Mouse (Mus musculus): ENCODE data around the gene Kras. TPM values are rescaled to one million over a fixed set of nuclear protein-coding genes. Genes with fewer than 3 reads are reported as not detected.

Gene Kras
- polyA plus RNA-seq, 1 experiment from 2014 or later: 130 TPM

DNA sequence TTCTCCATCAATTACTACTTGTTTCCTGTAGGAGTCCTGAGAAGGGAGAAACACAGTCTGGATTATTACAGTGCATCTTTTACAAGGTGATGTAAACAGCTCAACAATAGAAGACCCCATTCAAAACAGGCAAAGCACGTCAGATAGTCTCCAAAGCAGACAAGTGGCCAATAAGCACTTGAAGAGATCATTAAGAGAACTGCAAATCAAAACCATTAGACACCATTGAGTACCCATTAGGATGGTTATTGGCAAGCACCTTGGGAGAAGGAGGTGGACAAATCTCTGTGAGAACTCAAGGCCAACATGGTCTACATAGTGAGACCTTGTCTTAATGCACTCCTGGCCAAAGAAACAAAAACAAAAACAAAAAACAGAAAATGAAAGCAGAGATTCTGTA, 15.6 kb downstream of the Kras start:
- H3K27me3 ChIP-seq (replicated peaks; ENCODE audit: control insufficient read depth, insufficient read depth, low read length): no peaks in the 10 kb centered on the region
- no peak for ATAC-seq
- H3K36me3 ChIP-seq (ENCODE audit: control insufficient read depth, insufficient read depth): peaks cover 4% of the 10 kb centered on the region
- no peak overlapping the region for H3K4me2 ChIP-seq (ENCODE audit: low read length)
- H3K27ac ChIP-seq (ENCODE audit: low read length): no peak overlapping the region
- no peaks in the 10 kb centered on the region for H3K4me1 ChIP-seq (replicated peaks; ENCODE audit: control insufficient read depth, insufficient read depth, low read length)
- H3K9ac ChIP-seq (replicated peaks; ENCODE audit: low read depth, low read length): no peak overlapping the region
- no peaks in the 10 kb centered on the region for H3K9me3 ChIP-seq (ENCODE audit: control insufficient read depth, low read length)
- 44% methylated on average over 1 of the region's 1 CpGs for WGBS
- H3K4me3 ChIP-seq (replicated peaks; ENCODE audit: low read length): no peak overlapping the region

DNA sequence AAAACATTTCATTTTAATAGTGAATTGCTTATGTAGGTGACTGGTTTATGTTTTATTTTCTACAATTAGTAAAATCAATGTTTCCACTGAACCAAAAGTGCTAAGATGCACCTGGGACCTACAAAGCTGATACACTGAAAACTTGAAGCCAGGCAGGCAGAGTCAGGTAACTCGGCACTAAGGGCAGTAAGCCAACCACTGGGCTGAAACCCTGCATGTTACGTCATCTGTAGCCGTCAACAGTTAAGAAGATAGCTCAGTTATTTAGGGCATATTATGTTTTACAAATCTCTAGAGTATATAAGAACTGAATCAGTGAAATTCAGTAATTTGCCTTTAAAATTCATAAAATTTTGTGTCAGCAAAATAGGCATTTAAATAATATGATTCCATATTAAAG, 23.7 kb downstream of the Kras start:
- WGBS: 85% methylated on average over 3 of the region's 3 CpGs
- Histone ChIP-seq H3K4me2 (ENCODE audit: low read length) (no peak overlapping the region), H3K36me3 (ENCODE audit: control insufficient read depth, insufficient read depth) (peaks cover 4% of the 10 kb centered on the region), H3K27me3 (replicated peaks; ENCODE audit: control insufficient read depth, insufficient read depth, low read length) (no peaks in the 10 kb centered on the region), H3K9me3 (ENCODE audit: control insufficient read depth, low read length) (no peaks in the 10 kb centered on the region), H3K9ac (replicated peaks; ENCODE audit: low read depth, low read length) (no peak overlapping the region), H3K4me1 (replicated peaks; ENCODE audit: control insufficient read depth, insufficient read depth, low read length) (no peaks in the 10 kb centered on the region), H3K27ac (ENCODE audit: low read length) (no peak overlapping the region), H3K4me3 (replicated peaks; ENCODE audit: low read length) (no peak overlapping the region)
- ATAC-seq: no peak

DNA sequence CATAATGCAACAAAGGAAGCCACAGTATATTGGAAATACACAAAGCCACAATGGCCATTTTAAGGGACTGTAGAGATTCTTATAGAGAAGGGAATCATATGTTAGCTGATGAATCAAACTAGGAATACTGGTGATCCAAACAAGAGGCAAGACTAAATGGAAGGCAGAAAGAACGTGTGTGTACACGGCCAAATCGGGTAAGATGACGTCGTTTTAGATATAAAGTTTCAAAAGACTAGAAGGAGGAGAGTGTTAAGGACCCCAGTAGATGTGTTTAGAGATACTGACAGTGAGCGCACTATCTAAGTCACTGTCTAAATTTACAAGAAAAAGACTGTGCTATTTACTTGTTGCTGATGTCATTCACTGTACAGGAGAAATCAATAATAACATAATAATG, 25.8 kb downstream of the Kras start:
- WGBS: 89% methylated on average over 6 of the region's 6 CpGs
- ATAC-seq: no peak

DNA sequence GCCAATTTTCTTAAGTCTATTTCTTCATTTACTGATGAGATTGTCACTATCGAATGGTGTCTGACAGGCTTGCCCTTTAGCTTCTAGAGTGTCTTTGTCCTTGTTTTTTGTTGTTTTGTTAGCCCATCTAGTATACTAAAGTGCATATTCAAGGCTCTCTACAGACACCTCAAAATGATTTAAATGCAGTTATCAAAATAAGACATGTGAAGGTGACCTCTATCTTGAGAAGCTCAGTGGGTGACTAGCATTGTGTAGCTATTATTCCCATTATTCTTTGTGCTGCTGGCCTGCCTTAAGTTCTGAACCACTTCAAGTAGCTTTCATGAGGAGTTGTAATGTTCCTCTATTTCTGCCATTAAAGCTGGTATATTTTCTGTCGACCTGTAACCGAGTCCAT, 34.2 kb downstream of the Kras start:
- Histone ChIP-seq H3K27ac (ENCODE audit: low read length) (no peak overlapping the region), H3K9ac (replicated peaks; ENCODE audit: low read depth, low read length) (no peak overlapping the region), H3K36me3 (ENCODE audit: control insufficient read depth, insufficient read depth) (peaks cover 12% of the 10 kb centered on the region), H3K4me1 (replicated peaks; ENCODE audit: control insufficient read depth, insufficient read depth, low read length) (peaks cover 5% of the 10 kb centered on the region), H3K9me3 (ENCODE audit: control insufficient read depth, low read length) (no peaks in the 10 kb centered on the region), H3K4me2 (ENCODE audit: low read length) (no peak overlapping the region), H3K4me3 (replicated peaks; ENCODE audit: low read length) (no peak overlapping the region), H3K27me3 (replicated peaks; ENCODE audit: control insufficient read depth, insufficient read depth, low read length) (no peaks in the 10 kb centered on the region)
- 87% methylated on average over 3 of the region's 3 CpGs for WGBS
- no peak for ATAC-seq

More for the DNA sequence above, 25.8 kb downstream of the Kras start:
- Histone ChIP-seq H3K27me3 (replicated peaks; ENCODE audit: control insufficient read depth, insufficient read depth, low read length) (no peaks in the 10 kb centered on the region), H3K27ac (ENCODE audit: low read length) (no peak overlapping the region), H3K4me3 (replicated peaks; ENCODE audit: low read length) (no peak overlapping the region), H3K4me2 (ENCODE audit: low read length) (no peak overlapping the region), H3K4me1 (replicated peaks; ENCODE audit: control insufficient read depth, insufficient read depth, low read length) (no peaks in the 10 kb centered on the region), H3K36me3 (ENCODE audit: control insufficient read depth, insufficient read depth) (peaks cover 6% of the 10 kb centered on the region), H3K9ac (replicated peaks; ENCODE audit: low read depth, low read length) (no peak overlapping the region), H3K9me3 (ENCODE audit: control insufficient read depth, low read length) (no peaks in the 10 kb centered on the region)

DNA sequence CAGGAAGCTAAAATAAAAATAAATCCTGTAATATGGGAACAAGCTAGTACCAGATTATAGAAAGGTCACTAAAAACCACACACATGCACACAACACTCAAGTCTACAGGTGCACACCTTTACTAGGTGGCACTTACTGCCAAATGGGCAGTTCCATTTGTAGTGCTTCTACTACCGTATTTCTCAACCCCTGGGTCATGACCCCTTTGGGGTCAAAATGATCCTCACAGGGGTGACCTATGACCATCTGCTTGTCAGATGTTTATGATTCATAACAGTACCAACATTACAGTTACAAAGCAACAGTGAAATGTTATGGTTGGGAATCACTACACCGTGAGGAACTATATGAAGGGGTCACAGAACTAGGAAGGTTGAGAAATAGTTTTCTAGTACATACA, 36.1 kb downstream of the Kras start:
- WGBS: 86% methylated on average over 2 of the region's 2 CpGs
- no peak overlapping the region for H3K27ac ChIP-seq (ENCODE audit: low read length)
- no peak for ATAC-seq

DNA sequence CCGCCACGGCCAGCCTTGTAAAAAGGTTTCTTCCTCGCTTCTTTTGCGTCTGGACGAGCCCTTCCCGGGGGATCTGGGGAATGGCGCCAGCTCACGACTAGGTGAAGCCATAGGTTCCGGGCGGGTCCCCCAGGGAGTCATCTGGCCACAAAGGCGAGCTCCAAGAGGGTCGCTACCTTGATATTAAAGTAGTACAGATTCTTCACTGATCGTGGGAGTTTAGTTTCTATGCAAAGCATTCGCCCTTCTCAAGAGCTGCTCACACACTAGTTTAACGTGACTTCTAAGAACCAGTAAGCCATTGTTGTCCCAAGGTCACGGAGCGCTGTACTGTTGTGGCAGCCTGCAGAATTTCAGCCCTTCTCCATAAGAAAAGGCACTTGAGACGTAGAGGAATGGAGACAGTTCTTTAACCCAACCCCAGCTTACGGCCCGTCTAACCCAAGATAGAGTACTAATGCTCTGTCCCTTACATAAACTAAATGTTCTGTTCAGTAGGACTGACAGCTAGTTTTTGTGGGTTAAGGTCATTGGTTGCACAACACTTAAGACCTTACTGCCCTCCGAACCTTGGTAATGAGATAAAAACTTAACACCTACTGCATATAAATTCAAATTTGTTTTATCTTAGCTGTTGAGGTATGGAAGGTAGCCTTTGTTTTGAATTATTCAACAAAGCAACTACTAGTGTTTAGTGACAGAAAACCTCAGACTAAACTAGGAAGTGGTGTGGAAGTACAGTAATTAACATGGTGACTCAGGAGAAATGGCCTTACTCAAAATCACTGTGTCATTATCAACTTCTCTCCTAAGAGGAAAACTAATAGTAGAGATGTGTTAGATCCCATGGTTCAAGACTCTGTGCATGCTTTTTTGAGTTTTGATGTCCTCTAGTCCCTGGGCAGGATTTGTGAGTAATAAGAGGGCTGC, 38.4 kb downstream of the Kras start:
- Histone ChIP-seq H3K4me1 (replicated peaks; ENCODE audit: control insufficient read depth, insufficient read depth, low read length) (peaks cover 11% of the 10 kb centered on the region), H3K4me3 (replicated peaks; ENCODE audit: low read length) (peak overlapping the region; percentile 62), H3K27me3 (replicated peaks; ENCODE audit: control insufficient read depth, insufficient read depth, low read length) (no peaks in the 10 kb centered on the region), H3K4me2 (ENCODE audit: low read length) (peak overlapping the region; percentile 65), H3K27ac (ENCODE audit: low read length) (peak overlapping the region; percentile 91), H3K9ac (replicated peaks; ENCODE audit: low read depth, low read length) (peak overlapping the region; percentile 75), H3K9me3 (ENCODE audit: control insufficient read depth, low read length) (no peaks in the 10 kb centered on the region), H3K36me3 (ENCODE audit: control insufficient read depth, insufficient read depth) (no peaks in the 10 kb centered on the region)
- WGBS: 3% methylated on average over 21 of the region's 21 CpGs
- ATAC-seq: no peak; the same call in 1 of the 2 replicates

More for the DNA sequence above, 36.1 kb downstream of the Kras start:
- H3K4me2 ChIP-seq (ENCODE audit: low read length): no peak overlapping the region
- H3K9ac ChIP-seq (replicated peaks; ENCODE audit: low read depth, low read length): no peak overlapping the region
- H3K4me1 ChIP-seq (replicated peaks; ENCODE audit: control insufficient read depth, insufficient read depth, low read length): peaks cover 11% of the 10 kb centered on the region
- no peaks in the 10 kb centered on the region for H3K9me3 ChIP-seq (ENCODE audit: control insufficient read depth, low read length)
- no peaks in the 10 kb centered on the region for H3K27me3 ChIP-seq (replicated peaks; ENCODE audit: control insufficient read depth, insufficient read depth, low read length)
- no peak overlapping the region for H3K4me3 ChIP-seq (replicated peaks; ENCODE audit: low read length)
- peaks cover 6% of the 10 kb centered on the region; the same call in 1 of the 2 replicates for H3K36me3 ChIP-seq (ENCODE audit: control insufficient read depth, insufficient read depth)

DNA sequence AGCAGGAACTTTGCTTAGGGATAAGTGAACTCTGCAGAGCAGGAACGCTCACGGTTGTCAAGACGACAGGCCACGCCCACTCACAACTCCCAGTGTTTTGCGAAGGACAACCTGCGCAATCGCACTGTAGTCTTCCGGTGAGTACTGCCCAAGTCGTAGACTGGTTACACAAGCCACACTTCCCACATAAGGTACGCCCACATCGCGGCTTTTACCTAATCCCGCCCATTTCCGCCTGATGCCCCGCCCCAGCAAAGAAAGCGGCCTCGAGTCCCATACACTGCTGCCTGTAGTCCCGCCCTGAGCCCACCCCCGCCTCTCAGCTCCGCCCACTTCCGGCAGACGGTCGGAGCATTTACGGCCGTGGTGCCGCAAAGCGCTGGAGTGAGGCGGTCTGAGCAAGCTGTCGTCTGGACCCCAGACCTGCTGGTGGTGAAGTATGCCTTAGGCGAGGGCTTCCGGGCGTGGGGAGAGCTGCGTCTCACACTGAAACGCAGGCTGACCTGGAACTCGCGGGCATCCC, 39.2 kb downstream of the Kras start, which contains the start of the genes Casc1 and Etfrf1:
TSS of gene Casc1 (minus strand) at position 190 of the 523 bp plus-strand sequence.
TSS of gene Etfrf1 (plus strand) at position 319 of the 523 bp plus-strand sequence.
- peak within 1 kb of the TSS; percentile 75 for H3K9ac ChIP-seq (replicated peaks; ENCODE audit: low read depth, low read length)
- H3K4me3 ChIP-seq (replicated peaks; ENCODE audit: low read length): peak within 1 kb of the TSS; percentile 62
- WGBS: under 1% methylated on average over 36 of the region's 36 CpGs
- H3K36me3 ChIP-seq (ENCODE audit: control insufficient read depth, insufficient read depth): no peaks in the 10 kb centered on the region
- H3K4me2 ChIP-seq (ENCODE audit: low read length): peak within 1 kb of the TSS; percentile 65
- peaks cover 11% of the 10 kb centered on the region for H3K4me1 ChIP-seq (replicated peaks; ENCODE audit: control insufficient read depth, insufficient read depth, low read length)
- ATAC-seq: peak; percentile 100
- H3K27me3 ChIP-seq (replicated peaks; ENCODE audit: control insufficient read depth, insufficient read depth, low read length): no peaks in the 10 kb centered on the region
- peak within 1 kb of the TSS; percentile 91 for H3K27ac ChIP-seq (ENCODE audit: low read length)
- no peaks in the 10 kb centered on the region for H3K9me3 ChIP-seq (ENCODE audit: control insufficient read depth, low read length)

DNA sequence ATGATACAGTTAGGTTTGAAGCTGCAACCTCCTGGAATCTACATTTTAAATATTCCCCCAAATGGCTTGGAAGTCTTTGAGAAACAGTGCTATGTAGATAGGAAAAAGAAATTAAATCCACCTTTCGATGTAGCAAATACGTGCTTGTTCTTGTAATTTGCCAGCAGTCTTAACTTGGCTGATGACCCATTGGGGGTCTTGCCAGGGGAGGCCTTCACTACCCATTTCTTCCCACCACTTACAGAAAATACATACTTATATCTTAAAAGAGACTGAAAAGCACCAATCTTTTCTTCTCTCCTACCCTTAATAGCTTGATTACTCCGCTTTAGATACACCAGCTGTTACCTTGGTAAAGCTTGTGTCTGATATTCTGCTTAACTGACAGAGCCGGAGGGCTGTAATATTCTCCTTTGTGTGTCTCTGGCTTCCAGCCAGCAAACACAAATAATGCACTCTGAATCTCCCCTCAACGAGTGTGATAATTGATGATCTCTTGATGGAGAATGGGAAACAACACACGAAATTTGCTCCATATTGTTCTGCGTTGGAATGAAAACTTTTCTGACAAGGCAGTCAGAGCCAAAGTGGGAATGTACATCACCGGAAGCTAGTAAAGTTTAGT, 39.9 kb downstream of the Kras start:
- H3K9ac ChIP-seq (replicated peaks; ENCODE audit: low read depth, low read length): no peak overlapping the region
- H3K4me3 ChIP-seq (replicated peaks; ENCODE audit: low read length): peak overlapping the region; percentile 62
- no peak overlapping the region for H3K27ac ChIP-seq (ENCODE audit: low read length)
- ATAC-seq: peak; percentile 0; the same call in 1 of the 2 replicates
- H3K9me3 ChIP-seq (ENCODE audit: control insufficient read depth, low read length): no peaks in the 10 kb centered on the region
- WGBS: 19% methylated on average over 8 of the region's 8 CpGs
- H3K36me3 ChIP-seq (ENCODE audit: control insufficient read depth, insufficient read depth): no peaks in the 10 kb centered on the region
- peaks cover 11% of the 10 kb centered on the region for H3K4me1 ChIP-seq (replicated peaks; ENCODE audit: control insufficient read depth, insufficient read depth, low read length)
- no peaks in the 10 kb centered on the region for H3K27me3 ChIP-seq (replicated peaks; ENCODE audit: control insufficient read depth, insufficient read depth, low read length)
- peak overlapping the region; percentile 63 for H3K4me2 ChIP-seq (ENCODE audit: low read length)

DNA sequence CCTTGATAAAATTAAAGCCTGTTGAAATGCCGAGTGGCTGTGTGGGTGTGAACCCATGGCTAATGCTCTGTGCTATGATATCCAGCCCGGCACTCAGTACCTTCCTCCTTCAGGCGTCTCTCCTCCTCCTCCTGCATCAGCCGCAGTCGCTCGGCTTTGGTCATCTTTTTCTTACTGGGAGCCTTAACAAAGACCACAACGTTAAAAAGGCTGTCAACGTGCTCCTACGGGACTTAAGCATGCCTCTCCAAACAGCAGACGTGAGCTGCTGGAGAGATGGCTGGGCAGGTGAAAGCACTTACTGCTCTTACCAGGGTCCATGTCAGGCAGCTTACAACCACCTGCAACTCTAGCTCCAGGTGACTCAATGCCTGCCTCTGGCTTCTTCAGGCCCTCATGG, 44.9 kb downstream of the Kras start:
- Histone ChIP-seq H3K27ac (ENCODE audit: low read length) (no peak overlapping the region), H3K36me3 (ENCODE audit: control insufficient read depth, insufficient read depth) (no peaks in the 10 kb centered on the region), H3K4me3 (replicated peaks; ENCODE audit: low read length) (no peak overlapping the region), H3K4me2 (ENCODE audit: low read length) (no peak overlapping the region), H3K27me3 (replicated peaks; ENCODE audit: control insufficient read depth, insufficient read depth, low read length) (no peaks in the 10 kb centered on the region), H3K9ac (replicated peaks; ENCODE audit: low read depth, low read length) (no peak overlapping the region), H3K9me3 (ENCODE audit: control insufficient read depth, low read length) (no peaks in the 10 kb centered on the region), H3K4me1 (replicated peaks; ENCODE audit: control insufficient read depth, insufficient read depth, low read length) (peaks cover 2% of the 10 kb centered on the region)
- ATAC-seq: no peak
- WGBS: 75% methylated on average over 10 of the region's 10 CpGs

Data from forebrain, embryonic 16.5 days (tissue).